Mouse (Mus musculus): ENCODE data around the gene Nedd9. TPM values are rescaled to one million over a fixed set of nuclear protein-coding genes. Genes with fewer than 3 reads are reported as not detected.

Gene Nedd9
- polyA plus RNA-seq, 1 experiment from 2014 or later: 12.4 TPM

GRCm38 (mm10) chr13:41334641-41335000, 152.5 kb downstream of the Nedd9 start:
- no peak for ATAC-seq (ENCODE audit: low FRiP score)
- no peak overlapping the region for H3K27ac ChIP-seq (replicated peaks)
- H3K4me1 ChIP-seq: peaks cover 13% of the 10 kb centered on the region
- no peak overlapping the region for H3K4me3 ChIP-seq (replicated peaks)
- no peak overlapping the region for H3K9ac ChIP-seq (replicated peaks)
- H3K36me3 ChIP-seq: no peaks in the 10 kb centered on the region
- 67% methylated on average over 5 of the region's 5 CpGs for WGBS
- H3K27me3 ChIP-seq (replicated peaks): no peaks in the 10 kb centered on the region
- H3K9me3 ChIP-seq (replicated peaks): no peaks in the 10 kb centered on the region
- no peak overlapping the region for H3K4me2 ChIP-seq

- 80% methylated on average over 14 of the region's 14 CpGs for WGBS
- Histone ChIP-seq H3K9ac (replicated peaks) (no peak overlapping the region), H3K4me2 (no peak overlapping the region), H3K27me3 (replicated peaks) (no peaks in the 10 kb centered on the region), H3K4me1 (peaks cover 13% of the 10 kb centered on the region), H3K4me3 (replicated peaks) (no peak overlapping the region), H3K27ac (replicated peaks) (no peak overlapping the region), H3K36me3 (no peaks in the 10 kb centered on the region), H3K9me3 (replicated peaks) (no peaks in the 10 kb centered on the region)
- no peak for ATAC-seq (ENCODE audit: low FRiP score)
Observed at GRCm38 (mm10) chr13:41333889-41334640, 153.1 kb downstream of the Nedd9 start.

- H3K9ac ChIP-seq (replicated peaks): no peak overlapping the region
- no peak overlapping the region for H3K27ac ChIP-seq (replicated peaks)
- no peak for ATAC-seq (ENCODE audit: low FRiP score)
- H3K27me3 ChIP-seq (replicated peaks): no peaks in the 10 kb centered on the region
- 87% methylated on average over 7 of the region's 7 CpGs for WGBS
- H3K36me3 ChIP-seq: no peaks in the 10 kb centered on the region
- H3K4me1 ChIP-seq: peaks cover 20% of the 10 kb centered on the region
- no peaks in the 10 kb centered on the region for H3K9me3 ChIP-seq (replicated peaks)
- H3K4me2 ChIP-seq: no peak overlapping the region
- no peak overlapping the region for H3K4me3 ChIP-seq (replicated peaks)
Observed at GRCm38 (mm10) chr13:41331671-41332340, 155.4 kb downstream of the Nedd9 start.

GRCm38 (mm10) chr13:41330589-41331345, 156.4 kb downstream of the Nedd9 start:
- Histone ChIP-seq H3K9ac (replicated peaks) (no peak overlapping the region), H3K27ac (replicated peaks) (no peak overlapping the region), H3K27me3 (replicated peaks) (no peaks in the 10 kb centered on the region), H3K36me3 (no peaks in the 10 kb centered on the region), H3K4me2 (no peak overlapping the region), H3K9me3 (replicated peaks) (no peaks in the 10 kb centered on the region), H3K4me1 (peaks cover 17% of the 10 kb centered on the region), H3K4me3 (replicated peaks) (no peak overlapping the region)
- ATAC-seq (ENCODE audit: low FRiP score): no peak
- 79% methylated on average over 11 of the region's 11 CpGs for WGBS

GRCm38 (mm10) chr13:41330051-41330450, 157.1 kb downstream of the Nedd9 start:
- ATAC-seq (ENCODE audit: low FRiP score): no peak
- no peaks in the 10 kb centered on the region for H3K9me3 ChIP-seq (replicated peaks)
- WGBS: 85% methylated on average over 4 of the region's 4 CpGs
- H3K4me1 ChIP-seq: peaks cover 15% of the 10 kb centered on the region
- H3K9ac ChIP-seq (replicated peaks): no peak overlapping the region
- no peak overlapping the region for H3K4me2 ChIP-seq
- no peak overlapping the region for H3K27ac ChIP-seq (replicated peaks)
- no peaks in the 10 kb centered on the region for H3K27me3 ChIP-seq (replicated peaks)
- no peaks in the 10 kb centered on the region for H3K36me3 ChIP-seq
- H3K4me3 ChIP-seq (replicated peaks): no peak overlapping the region

GRCm38 (mm10) chr13:41328481-41328880, 158.7 kb downstream of the Nedd9 start:
- Histone ChIP-seq H3K4me2 (no peak overlapping the region), H3K36me3 (no peaks in the 10 kb centered on the region), H3K27ac (replicated peaks) (peak overlapping the region; percentile 24; the same call in 1 of the 2 replicates), H3K4me1 (peaks cover 7% of the 10 kb centered on the region; the same call in 1 of the 2 replicates), H3K27me3 (replicated peaks) (no peaks in the 10 kb centered on the region), H3K9ac (replicated peaks) (no peak overlapping the region), H3K4me3 (replicated peaks) (no peak overlapping the region), H3K9me3 (replicated peaks) (no peaks in the 10 kb centered on the region)
- 24% methylated on average over 2 of the region's 2 CpGs for WGBS
- ATAC-seq (ENCODE audit: low FRiP score): no peak

GRCm38 (mm10) chr13:41327546-41327945, 159.6 kb downstream of the Nedd9 start:
- Histone ChIP-seq H3K9ac (replicated peaks) (no peak overlapping the region), H3K27me3 (replicated peaks) (no peaks in the 10 kb centered on the region), H3K9me3 (replicated peaks) (no peaks in the 10 kb centered on the region), H3K4me3 (replicated peaks) (no peak overlapping the region), H3K36me3 (no peaks in the 10 kb centered on the region), H3K4me2 (no peak overlapping the region), H3K27ac (replicated peaks) (0 out of 2 replicates have a peak overlapping the region, but pooled peaks have one; percentile 4), H3K4me1 (peaks cover 7% of the 10 kb centered on the region; the same call in 1 of the 2 replicates)
- WGBS: 50% methylated on average over 7 of the region's 7 CpGs
- ATAC-seq (ENCODE audit: low FRiP score): no peak

- peaks cover 12% of the 10 kb centered on the region; the same call in 1 of the 2 replicates for H3K4me1 ChIP-seq
- H3K9ac ChIP-seq (replicated peaks): no peak overlapping the region
- H3K36me3 ChIP-seq: no peaks in the 10 kb centered on the region
- WGBS: 90% methylated on average over 4 of the region's 4 CpGs
- no peak overlapping the region for H3K4me2 ChIP-seq
- no peak for ATAC-seq (ENCODE audit: low FRiP score)
- no peak overlapping the region for H3K27ac ChIP-seq (replicated peaks)
- H3K9me3 ChIP-seq (replicated peaks): no peaks in the 10 kb centered on the region
- H3K27me3 ChIP-seq (replicated peaks): no peaks in the 10 kb centered on the region
- no peak overlapping the region for H3K4me3 ChIP-seq (replicated peaks)
Observed at GRCm38 (mm10) chr13:41326134-41326533, 161.0 kb downstream of the Nedd9 start.

GRCm38 (mm10) chr13:41325346-41325745, 161.8 kb downstream of the Nedd9 start:
- Histone ChIP-seq H3K9ac (replicated peaks) (no peak overlapping the region), H3K4me2 (no peak overlapping the region), H3K4me3 (replicated peaks) (no peak overlapping the region), H3K36me3 (no peaks in the 10 kb centered on the region), H3K4me1 (peaks cover 13% of the 10 kb centered on the region; the same call in 1 of the 2 replicates), H3K9me3 (replicated peaks) (no peaks in the 10 kb centered on the region), H3K27me3 (replicated peaks) (no peaks in the 10 kb centered on the region), H3K27ac (replicated peaks) (no peak overlapping the region)
- WGBS: 84% methylated on average over 4 of the region's 4 CpGs
- no peak for ATAC-seq (ENCODE audit: low FRiP score)

- Histone ChIP-seq H3K4me2 (no peak overlapping the region), H3K4me1 (peaks cover 13% of the 10 kb centered on the region; the same call in 1 of the 2 replicates), H3K9me3 (replicated peaks) (no peaks in the 10 kb centered on the region), H3K9ac (replicated peaks) (no peak overlapping the region), H3K36me3 (no peaks in the 10 kb centered on the region), H3K27ac (replicated peaks) (no peak overlapping the region), H3K4me3 (replicated peaks) (no peak overlapping the region), H3K27me3 (replicated peaks) (no peaks in the 10 kb centered on the region)
- WGBS: 85% methylated on average over 4 of the region's 4 CpGs
- ATAC-seq (ENCODE audit: low FRiP score): no peak
Observed at GRCm38 (mm10) chr13:41324631-41325030, 162.5 kb downstream of the Nedd9 start.

GRCm38 (mm10) chr13:41321433-41321832, 165.7 kb downstream of the Nedd9 start:
- H3K27ac ChIP-seq (replicated peaks): peak overlapping the region; percentile 66

More at GRCm38 (mm10) chr13:41321433-41321832, 165.7 kb downstream of the Nedd9 start:
- no peaks in the 10 kb centered on the region for H3K9me3 ChIP-seq (replicated peaks)
- H3K27me3 ChIP-seq (replicated peaks): no peaks in the 10 kb centered on the region
- no peak overlapping the region for H3K9ac ChIP-seq (replicated peaks)
- no peak overlapping the region for H3K4me2 ChIP-seq
- H3K4me1 ChIP-seq: peaks cover 6% of the 10 kb centered on the region; the same call in 1 of the 2 replicates
- no peak for ATAC-seq (ENCODE audit: low FRiP score)
- H3K36me3 ChIP-seq: peaks cover 9% of the 10 kb centered on the region
- 77% methylated on average over 3 of the region's 3 CpGs for WGBS
- no peak overlapping the region for H3K4me3 ChIP-seq (replicated peaks)

Data from neural tube, embryonic 15.5 days (tissue).